Mouse (Mus musculus): ENCODE results near the gene Ankrd11.

Gene Ankrd11

DNA sequence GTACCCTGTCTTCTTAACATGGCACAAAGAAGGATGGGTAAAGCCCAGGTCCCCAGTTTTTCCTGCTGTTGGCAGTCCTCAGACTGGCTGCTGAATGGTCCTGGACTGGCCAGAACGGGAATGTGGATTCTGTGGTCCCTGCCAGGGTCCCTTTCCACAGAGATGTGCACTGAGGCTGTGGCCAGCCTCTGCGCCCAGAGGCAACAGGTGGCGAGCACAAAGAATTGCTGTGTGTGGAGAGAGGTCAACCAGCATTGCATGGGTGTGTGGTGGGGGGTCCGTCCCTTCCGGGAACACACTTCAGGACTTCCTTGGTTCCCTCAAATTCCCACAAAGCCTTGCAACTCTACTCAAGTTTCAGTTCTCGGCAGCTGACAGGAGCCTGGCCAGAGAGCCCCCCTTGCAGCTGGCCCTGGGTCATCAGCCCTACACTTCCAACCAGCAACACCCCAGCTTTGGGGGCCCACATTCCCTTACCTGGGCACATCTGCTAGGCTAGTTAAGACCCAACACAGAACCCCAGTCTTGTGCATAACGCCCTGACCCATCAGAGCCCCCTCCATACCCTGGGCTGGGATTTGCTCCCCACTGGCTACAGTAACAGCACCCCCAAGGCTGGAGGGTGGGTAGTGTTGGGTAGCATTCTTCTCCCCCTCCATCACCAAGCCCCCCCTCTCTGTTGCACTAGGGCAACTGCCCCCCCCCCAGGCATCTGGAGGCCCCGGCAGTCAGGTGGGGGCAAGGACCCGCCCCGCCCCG is 192.7 kb downstream of the Ankrd11 start:
- no peak for DNase-seq (ENCODE audit: low spot score in 2 of 2)

DNA sequence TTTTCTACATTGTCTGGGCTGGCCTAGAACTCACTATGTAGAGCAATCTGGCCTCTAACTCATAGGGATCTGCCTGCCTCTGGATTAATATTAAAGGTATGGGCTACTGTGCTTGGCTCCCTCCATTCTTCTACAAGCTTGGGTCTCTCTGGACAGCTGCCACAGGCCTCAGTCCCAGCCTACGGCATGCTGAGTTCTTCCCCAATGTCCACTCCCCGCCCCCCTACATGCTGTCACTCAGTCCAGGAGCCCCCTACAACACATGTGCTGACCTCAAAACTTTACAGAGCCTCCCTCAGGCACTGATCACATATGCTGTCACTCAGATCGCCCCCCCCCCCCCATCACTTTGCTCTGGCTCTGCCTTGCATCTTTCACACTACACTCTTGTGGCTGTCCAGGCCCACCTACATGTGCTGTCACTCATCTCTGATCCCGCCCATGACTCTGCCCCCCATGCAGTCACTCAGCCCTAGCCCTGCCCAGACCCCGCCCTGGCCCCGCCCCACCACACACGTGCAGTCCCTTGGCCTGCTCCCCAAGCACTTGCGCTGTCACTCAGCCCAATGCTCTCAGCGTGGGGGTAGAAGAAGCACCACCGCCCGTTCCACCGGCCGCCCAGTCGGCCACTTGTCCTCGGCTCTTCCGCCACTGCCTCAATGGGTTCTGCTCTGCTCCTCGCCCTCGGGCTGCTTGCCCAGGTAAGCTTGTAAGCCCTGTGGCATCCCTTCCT is 194.1 kb downstream of the Ankrd11 start, which contains the start of gene Cdh15:
Gene Cdh15, plus strand, starts transcription at position 138 of the 733 bp plus-strand sequence.
- no peak for DNase-seq (ENCODE audit: low spot score in 2 of 2)

DNA sequence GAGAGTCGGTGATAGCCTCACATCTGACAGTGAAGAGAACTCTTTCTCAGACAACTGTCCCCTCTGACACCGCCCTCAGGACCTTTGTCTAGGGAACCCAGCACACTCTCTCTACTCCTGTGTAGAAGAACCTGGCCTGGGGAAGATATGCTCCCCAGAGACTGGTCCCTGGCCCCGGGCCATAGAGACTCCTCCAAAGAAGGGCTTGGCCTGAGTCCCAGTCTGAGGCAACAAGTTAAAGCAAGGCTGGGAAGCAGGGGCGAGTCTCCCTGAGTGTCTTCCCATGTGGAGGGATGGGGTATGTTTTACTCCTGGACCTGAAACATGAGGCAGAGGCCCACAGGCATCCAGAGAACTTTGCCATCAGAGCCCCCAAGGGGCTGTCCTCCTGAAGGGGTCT is 196.4 kb downstream of the Ankrd11 start:
- DNase-seq (ENCODE audit: low spot score in 2 of 2), result no peak

- no peak for DNase-seq (ENCODE audit: low spot score in 2 of 2)
Measured at GRCm38 (mm10) chr8:122844161-122844560, 197.9 kb downstream of the Ankrd11 start.

GRCm38 (mm10) chr8:122836696-122837095 is 205.4 kb downstream of the Ankrd11 start:
- DNase-seq (ENCODE audit: low spot score in 2 of 2), result no peak

- no peak for DNase-seq (ENCODE audit: low spot score in 2 of 2)
Measured at GRCm38 (mm10) chr8:122836199-122836598, 205.9 kb downstream of the Ankrd11 start.

- DNase-seq (ENCODE audit: low spot score in 2 of 2), result peak; percentile 64 to 68
Measured at GRCm38 (mm10) chr8:122834971-122835370, 207.1 kb downstream of the Ankrd11 start.

GRCm38 (mm10) chr8:122834416-122834815 is 207.7 kb downstream of the Ankrd11 start:
- no peak for DNase-seq (ENCODE audit: low spot score in 2 of 2)
